Mouse (Mus musculus) embryo, embryonic 11 days (tissue): ENCODE results near the gene Notch3.
"Not testable (repeated sequence)": the region's sequence is repeated elsewhere in the genome, so short reads cannot be mapped to it uniquely, and the experiment has no call there.

ENCODE experiments used
- DNase-seq: peaks from one replicate; pipeline ENCODE4 v3.0.0-alpha.2; 2015

Notch3 gene

GRCm38 (mm10) chr17:32117287-32117871 lies 49.3 kb downstream of the Notch3 start:
- DNase-seq = no peak

- no peak for DNase-seq
Measured at GRCm38 (mm10) chr17:32116586-32117286, 49.9 kb downstream of the Notch3 start.

DNA sequence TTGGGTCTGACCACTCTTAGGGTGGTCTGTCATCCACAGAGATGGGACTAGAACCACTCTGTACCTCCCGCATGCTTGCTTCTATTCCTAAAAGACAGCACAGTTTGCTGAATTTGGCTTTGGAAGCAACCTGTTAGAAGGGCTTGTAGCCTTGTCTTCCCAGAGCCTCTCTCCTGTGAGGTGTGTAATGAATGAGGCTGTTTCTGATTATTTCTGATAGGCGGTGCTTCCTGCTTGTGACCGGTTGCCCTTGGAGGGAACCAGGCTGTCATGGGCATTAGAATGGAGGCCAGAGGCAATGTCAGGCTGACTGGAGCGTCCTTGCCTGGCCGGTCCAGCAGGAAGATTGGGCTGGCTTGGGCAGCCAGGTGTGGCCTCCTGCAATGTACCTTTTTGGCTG lies 52.2 kb downstream of the Notch3 start:
- not testable (repeated sequence) for DNase-seq

- peak; percentile 80 for DNase-seq
Measured at GRCm38 (mm10) chr17:32113523-32114421, 52.9 kb downstream of the Notch3 start.

GRCm38 (mm10) chr17:32113255-32113522 lies 53.5 kb downstream of the Notch3 start:
- DNase-seq = no peak

- DNase-seq = no peak
Measured at GRCm38 (mm10) chr17:32112434-32113254, 54.0 kb downstream of the Notch3 start.

DNA sequence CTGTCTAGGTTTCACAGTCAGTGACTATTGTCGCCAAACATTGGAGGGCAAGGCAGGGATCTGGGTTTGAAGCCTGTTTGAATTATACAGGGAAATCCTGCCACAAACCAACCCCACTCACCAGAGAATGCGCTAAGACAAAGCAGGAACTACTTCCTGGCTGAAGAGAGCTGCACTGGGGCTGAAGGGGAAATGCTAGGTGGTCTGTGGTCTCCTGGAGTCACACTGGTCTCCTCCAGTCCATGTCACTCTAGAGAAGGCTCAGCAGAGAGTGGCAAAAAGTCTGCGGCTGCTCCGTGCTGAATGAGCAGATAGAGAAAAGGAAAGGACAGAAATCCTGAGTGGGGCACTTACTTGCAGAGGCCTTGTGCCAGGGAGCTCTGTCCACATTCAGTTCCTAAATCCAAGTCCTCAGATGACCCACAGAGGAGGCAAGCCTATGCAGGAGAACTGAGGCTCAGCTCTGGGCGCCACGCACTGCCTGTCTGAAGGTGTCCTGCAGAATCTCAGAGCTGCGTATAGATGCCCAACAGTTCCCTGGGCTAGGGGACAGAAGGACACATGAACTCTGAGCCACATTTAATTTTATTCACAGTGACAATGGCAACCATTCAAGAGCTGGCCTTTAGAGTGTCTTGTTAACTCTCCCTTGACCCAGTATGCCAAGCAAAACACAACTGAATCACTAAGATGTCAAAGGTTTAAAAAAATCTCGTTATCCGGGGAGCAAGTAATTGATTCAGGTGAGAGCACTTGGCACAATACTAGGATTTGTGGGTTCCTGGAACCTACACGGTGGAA lies 55.5 kb downstream of the Notch3 start:
- DNase-seq = no peak

DNA sequence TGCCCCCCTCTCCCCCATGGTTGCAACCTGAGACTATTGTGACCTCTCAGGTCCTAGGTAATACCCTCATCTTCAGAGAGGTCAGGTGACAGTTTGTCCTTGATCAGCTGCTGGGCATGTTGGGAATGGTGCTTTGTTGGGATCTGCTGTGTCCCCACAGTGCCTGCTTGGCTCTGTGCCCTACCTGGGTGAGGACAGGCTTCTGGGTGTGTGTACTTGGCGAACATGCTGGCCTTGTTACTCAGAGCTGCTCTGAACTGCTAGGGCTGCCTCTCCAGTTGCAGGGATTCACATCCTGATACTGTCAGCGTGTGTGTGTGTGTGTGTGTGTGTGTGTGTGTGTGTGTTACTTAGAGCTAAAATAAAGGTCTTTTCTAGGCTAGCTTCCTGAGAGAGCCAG lies 56.2 kb downstream of the Notch3 start:
- DNase-seq = no peak

DNA sequence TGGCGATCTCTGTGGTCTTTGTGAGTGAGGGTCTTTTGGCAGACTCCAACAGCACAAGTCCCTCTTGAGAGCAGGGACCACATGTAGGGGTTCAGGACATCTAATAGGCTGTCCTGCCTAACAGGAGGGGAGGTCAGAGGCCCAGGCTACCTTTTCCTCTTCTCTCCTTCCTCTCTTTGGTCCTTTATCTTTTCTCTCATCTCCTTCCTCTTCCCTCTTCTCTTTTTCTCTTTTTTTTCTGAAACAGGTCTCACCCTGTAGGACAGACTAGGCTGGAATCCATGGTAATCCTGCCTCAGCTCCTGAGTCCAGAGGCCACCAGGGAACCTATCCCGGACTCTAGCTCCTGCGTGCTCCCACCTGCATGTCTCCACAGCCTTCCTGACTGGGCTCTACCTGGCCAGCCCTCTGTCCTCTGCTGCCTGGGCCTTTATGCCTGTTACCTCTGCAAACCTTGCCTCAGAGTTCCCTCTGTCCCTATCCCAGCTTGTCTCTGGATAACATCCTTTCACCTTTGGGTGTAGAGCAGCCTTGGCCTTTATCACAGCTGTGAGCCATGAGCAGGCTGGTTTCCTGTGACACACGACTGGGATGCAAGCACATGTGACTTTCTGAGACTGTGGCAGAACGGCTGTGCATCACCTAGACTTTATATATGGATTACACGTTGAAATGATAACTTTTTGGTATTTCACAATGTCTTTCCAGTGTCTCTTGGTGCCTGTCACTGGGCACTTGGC lies 57.3 kb downstream of the Notch3 start:
- DNase-seq = no peak

- DNase-seq = not testable (repeated sequence)
Measured at GRCm38 (mm10) chr17:32108320-32109011, 58.2 kb downstream of the Notch3 start.

DNA sequence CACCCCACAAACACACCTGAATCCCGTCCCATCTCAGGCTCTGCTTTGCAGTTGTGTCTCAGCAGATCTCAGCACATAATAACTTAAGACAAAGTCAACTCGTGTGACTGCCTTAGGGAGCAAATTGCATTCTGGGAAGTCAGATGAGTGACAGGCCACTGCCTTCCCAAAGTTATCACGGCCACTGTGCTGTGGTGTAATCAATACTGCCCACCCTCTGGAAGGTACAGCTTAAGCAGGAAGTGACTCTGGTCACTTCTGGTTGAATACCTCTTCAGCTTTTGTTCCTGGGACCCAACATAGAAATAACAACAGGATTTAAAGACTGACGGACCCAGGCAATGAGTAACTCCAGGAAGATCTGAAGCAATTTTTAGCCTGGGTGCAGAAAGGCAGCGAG lies 58.8 kb downstream of the Notch3 start:
- no peak for DNase-seq

- no peak for DNase-seq
Measured at GRCm38 (mm10) chr17:32106358-32106757, 60.3 kb downstream of the Notch3 start.

DNA sequence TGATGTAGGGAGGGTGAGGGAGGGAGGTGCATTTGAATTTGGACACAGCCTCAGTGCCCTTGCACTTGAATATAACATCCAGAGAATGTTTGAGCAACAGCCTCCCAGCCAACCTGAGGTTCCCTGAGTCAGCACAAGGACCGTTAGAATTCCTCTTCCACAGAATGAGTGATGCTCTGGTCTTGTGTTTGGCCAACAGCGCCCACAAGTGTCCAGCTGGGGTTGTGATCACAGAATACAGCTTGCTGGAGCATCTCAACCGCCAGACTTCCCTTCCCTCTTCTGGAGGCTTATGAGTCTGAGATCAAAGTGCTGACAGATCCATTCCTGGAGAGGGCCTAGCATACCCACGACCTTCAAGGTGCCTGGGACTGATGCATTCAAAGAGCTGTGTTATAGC lies 63.6 kb downstream of the Notch3 start:
- DNase-seq = no peak

GRCm38 (mm10) chr17:32099943-32100586 lies 66.6 kb downstream of the Notch3 start:
- DNase-seq = peak; percentile 89

DNA sequence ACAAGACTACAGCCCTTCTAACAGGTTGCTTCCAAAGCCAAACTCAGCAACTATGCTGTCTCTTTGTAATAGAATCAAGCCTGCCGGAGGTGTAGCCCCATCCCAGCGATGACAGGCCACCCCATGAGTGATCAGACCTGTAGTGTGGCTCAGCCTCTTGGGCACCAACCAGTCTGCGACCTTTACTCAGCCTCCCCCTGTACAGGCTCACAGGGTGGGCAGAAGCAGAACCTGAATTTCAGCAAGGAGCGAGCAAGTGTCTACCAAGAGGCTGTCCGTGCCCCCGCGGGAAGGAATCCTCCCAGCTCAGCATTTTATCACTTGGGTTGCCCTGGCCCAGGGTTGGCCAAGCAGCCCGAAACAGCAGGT lies 67.1 kb downstream of the Notch3 start:
- no peak for DNase-seq

DNA sequence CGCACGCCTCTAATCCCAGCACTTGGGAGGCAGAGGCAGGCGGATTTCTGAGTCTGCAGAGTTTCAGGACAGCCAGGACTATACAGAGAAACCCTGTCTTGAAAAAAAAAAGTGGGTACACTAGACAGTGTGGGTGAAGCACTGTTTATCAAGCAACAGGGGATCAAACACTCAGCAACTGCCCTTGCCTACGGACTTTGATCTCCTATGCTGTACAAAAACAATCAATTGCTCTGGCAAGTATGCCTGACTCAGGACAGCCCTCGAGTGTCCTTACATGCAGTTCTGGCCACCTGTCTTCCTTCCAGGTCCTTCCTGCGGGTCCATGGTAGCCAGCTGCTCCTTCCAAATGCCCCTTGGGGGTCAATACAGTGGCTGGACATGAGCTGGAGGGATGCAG lies 67.7 kb downstream of the Notch3 start:
- DNase-seq = not testable (repeated sequence)

- DNase-seq = no peak
Measured at GRCm38 (mm10) chr17:32097676-32098075, 69.0 kb downstream of the Notch3 start.

DNA sequence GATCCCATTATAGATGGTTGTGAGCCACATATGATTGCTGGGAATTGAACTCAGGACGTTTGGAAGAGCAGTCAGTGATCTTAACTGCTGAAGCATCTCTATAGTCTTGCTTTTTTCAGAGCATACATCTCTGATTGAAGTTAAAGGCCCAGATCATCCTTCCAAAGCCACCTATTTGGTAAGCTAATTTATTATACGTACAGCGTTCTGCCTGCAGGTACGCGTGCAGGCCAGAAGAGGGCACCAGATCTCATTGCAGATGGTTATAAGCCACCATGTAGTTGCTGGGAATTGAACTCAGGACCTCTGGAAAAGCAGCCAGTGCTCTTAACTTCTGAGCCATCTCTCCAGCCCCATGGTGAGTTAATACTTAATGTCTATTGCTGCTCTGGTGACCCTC lies 73.8 kb downstream of the Notch3 start:
- no peak for DNase-seq

- DNase-seq = no peak
Measured at GRCm38 (mm10) chr17:32092241-32092619, 74.4 kb downstream of the Notch3 start.
